Mouse (Mus musculus): ENCODE data around the gene Tph1. TPM values are rescaled to one million over a fixed set of nuclear protein-coding genes. Genes with fewer than 3 reads are reported as not detected.

Gene Tph1
- total and polyA plus RNA-seq, 3 experiments, result 3.6 to 386 (median 171) TPM

- Histone ChIP-seq H3K27me3 (ENCODE audit: insufficient read depth, low read length) (no peaks in the 10 kb centered on the region), H3K9me3 (replicated peaks) (no peaks in the 10 kb centered on the region), H3K4me1 (ENCODE audit: insufficient read depth, low read depth, low read length) (peaks cover 58% of the 10 kb centered on the region), H3K36me3 (replicated peaks) (peaks cover 30% of the 10 kb centered on the region), H3K4me3 (ENCODE audit: low read depth, low read length) (peak within 1 kb of the TSS; percentile 83)
- TF ChIP-seq POLR2AphosphoS5 (IDR thresholded peaks at IDR 0.05; ENCODE audit: insufficient replicate concordance, low read depth, low read length), result no peak
- ATAC-seq (ENCODE audit: extremely low read depth, insufficient number of reproducible peaks, low FRiP score, poor library complexity, severe bottlenecking) (peak; percentile 88), DNase-seq (ENCODE audit: low spot score) (peak; percentile 92)
Measured at GRCm38 (mm10) chr7:46639692-46640031, 32.7 kb downstream of the Tph1 start, which contains the start of gene Sergef. Gene Sergef, minus strand, starts transcription at chr7:46639807.

- H3K9me3 ChIP-seq (replicated peaks), result no peaks in the 10 kb centered on the region
- no peaks in the 10 kb centered on the region for H3K27me3 ChIP-seq (ENCODE audit: insufficient read depth, low read length)
- H3K4me1 ChIP-seq (ENCODE audit: insufficient read depth, low read depth, low read length), result peaks cover 61% of the 10 kb centered on the region
- no peak for TF ChIP-seq GATA1 (IDR thresholded peaks at IDR 0.05; ENCODE audit: borderline replicate concordance, low read length)
- no peak for TF ChIP-seq CTCF (IDR thresholded peaks at IDR 0.05; ENCODE audit: low read depth, low read length)
- TF ChIP-seq TAL1 (conservative IDR thresholded peaks at IDR 0.05; ENCODE audit: low read depth, low read length), result no peak
- TF ChIP-seq GATA2 (IDR thresholded peaks at IDR 0.05; ENCODE audit: borderline replicate concordance, low read depth, low read length), result no peak
- ATAC-seq (ENCODE audit: extremely low read depth, insufficient number of reproducible peaks, low FRiP score, poor library complexity, severe bottlenecking) (no peak), DNase-seq (ENCODE audit: low spot score) (no peak)
- peak overlapping the region; percentile 83 for H3K4me3 ChIP-seq (ENCODE audit: low read depth, low read length)
- peaks cover 35% of the 10 kb centered on the region for H3K36me3 ChIP-seq (replicated peaks)
Measured at GRCm38 (mm10) chr7:46638889-46639691, 33.2 kb downstream of the Tph1 start.

- Histone ChIP-seq H3K27me3 (ENCODE audit: insufficient read depth, low read length) (no peaks in the 10 kb centered on the region), H3K36me3 (replicated peaks) (peaks cover 85% of the 10 kb centered on the region), H3K4me1 (ENCODE audit: insufficient read depth, low read depth, low read length) (peaks cover 10% of the 10 kb centered on the region), H3K4me3 (ENCODE audit: low read depth, low read length) (no peak overlapping the region), H3K9me3 (replicated peaks) (no peaks in the 10 kb centered on the region)
- DNase-seq (ENCODE audit: low spot score) (no peak), ATAC-seq (ENCODE audit: extremely low read depth, insufficient number of reproducible peaks, low FRiP score, poor library complexity, severe bottlenecking) (no peak)
- no peak for TF ChIP-seq POLR2AphosphoS5 (IDR thresholded peaks at IDR 0.05; ENCODE audit: insufficient replicate concordance, low read depth, low read length)
- no peak for TF ChIP-seq GATA2 (IDR thresholded peaks at IDR 0.05; ENCODE audit: borderline replicate concordance, low read depth, low read length)
- no peak for TF ChIP-seq CTCF (IDR thresholded peaks at IDR 0.05; ENCODE audit: low read depth, low read length)
- no peak for TF ChIP-seq TAL1 (conservative IDR thresholded peaks at IDR 0.05; ENCODE audit: low read depth, low read length)
- no peak for TF ChIP-seq GATA1 (IDR thresholded peaks at IDR 0.05; ENCODE audit: borderline replicate concordance, low read length)
Measured at GRCm38 (mm10) chr7:46628375-46628975, 43.9 kb downstream of the Tph1 start.

GRCm38 (mm10) chr7:46623979-46624378, 48.4 kb downstream of the Tph1 start:
- H3K9me3 ChIP-seq (replicated peaks), result no peaks in the 10 kb centered on the region
- H3K4me3 ChIP-seq (ENCODE audit: low read depth, low read length), result no peak overlapping the region
- ATAC-seq (ENCODE audit: extremely low read depth, insufficient number of reproducible peaks, low FRiP score, poor library complexity, severe bottlenecking), result no peak
- peaks cover 85% of the 10 kb centered on the region for H3K36me3 ChIP-seq (replicated peaks)
- no peak for DNase-seq (ENCODE audit: low spot score)
- TF ChIP-seq GATA1 (IDR thresholded peaks at IDR 0.05; ENCODE audit: borderline replicate concordance, low read length) (no peak), POLR2AphosphoS5 (IDR thresholded peaks at IDR 0.05; ENCODE audit: insufficient replicate concordance, low read depth, low read length) (no peak), CTCF (IDR thresholded peaks at IDR 0.05; ENCODE audit: low read depth, low read length) (no peak), GATA2 (IDR thresholded peaks at IDR 0.05; ENCODE audit: borderline replicate concordance, low read depth, low read length) (no peak)
- H3K4me1 ChIP-seq (ENCODE audit: insufficient read depth, low read depth, low read length), result 0 out of 2 replicates have a peak, but pooled peaks cover 2% of the 10 kb centered on the region
- no peaks in the 10 kb centered on the region for H3K27me3 ChIP-seq (ENCODE audit: insufficient read depth, low read length)

- ATAC-seq (ENCODE audit: extremely low read depth, insufficient number of reproducible peaks, low FRiP score, poor library complexity, severe bottlenecking) (no peak), DNase-seq (ENCODE audit: low spot score) (no peak)
- Histone ChIP-seq H3K4me1 (ENCODE audit: insufficient read depth, low read depth, low read length) (no peaks in the 10 kb centered on the region), H3K27me3 (ENCODE audit: insufficient read depth, low read length) (no peaks in the 10 kb centered on the region), H3K9me3 (replicated peaks) (no peaks in the 10 kb centered on the region), H3K4me3 (ENCODE audit: low read depth, low read length) (no peak overlapping the region), H3K36me3 (replicated peaks) (peaks cover 90% of the 10 kb centered on the region)
- TF ChIP-seq GATA2 (IDR thresholded peaks at IDR 0.05; ENCODE audit: borderline replicate concordance, low read depth, low read length) (no peak), TAL1 (conservative IDR thresholded peaks at IDR 0.05; ENCODE audit: low read depth, low read length) (no peak), GATA1 (IDR thresholded peaks at IDR 0.05; ENCODE audit: borderline replicate concordance, low read length) (no peak), CTCF (IDR thresholded peaks at IDR 0.05; ENCODE audit: low read depth, low read length) (no peak), POLR2AphosphoS5 (IDR thresholded peaks at IDR 0.05; ENCODE audit: insufficient replicate concordance, low read depth, low read length) (no peak)
Measured at GRCm38 (mm10) chr7:46618416-46619110, 53.8 kb downstream of the Tph1 start.

- H3K27me3 ChIP-seq (ENCODE audit: insufficient read depth, low read length), result no peaks in the 10 kb centered on the region
- TF ChIP-seq CTCF (IDR thresholded peaks at IDR 0.05; ENCODE audit: low read depth, low read length) (no peak), POLR2AphosphoS5 (IDR thresholded peaks at IDR 0.05; ENCODE audit: insufficient replicate concordance, low read depth, low read length) (no peak), GATA2 (IDR thresholded peaks at IDR 0.05; ENCODE audit: borderline replicate concordance, low read depth, low read length) (no peak), TAL1 (conservative IDR thresholded peaks at IDR 0.05; ENCODE audit: low read depth, low read length) (no peak), GATA1 (IDR thresholded peaks at IDR 0.05; ENCODE audit: borderline replicate concordance, low read length) (no peak)
- DNase-seq (ENCODE audit: low spot score) (no peak), ATAC-seq (ENCODE audit: extremely low read depth, insufficient number of reproducible peaks, low FRiP score, poor library complexity, severe bottlenecking) (no peak)
- no peaks in the 10 kb centered on the region for H3K9me3 ChIP-seq (replicated peaks)
- H3K4me1 ChIP-seq (ENCODE audit: insufficient read depth, low read depth, low read length), result no peaks in the 10 kb centered on the region
- H3K4me3 ChIP-seq (ENCODE audit: low read depth, low read length), result no peak overlapping the region
- H3K36me3 ChIP-seq (replicated peaks), result peaks cover 92% of the 10 kb centered on the region
Measured at GRCm38 (mm10) chr7:46616429-46617005, 55.8 kb downstream of the Tph1 start.

Data from G1E (cell line).